Mouse (Mus musculus) heart, embryonic 14.5 days (tissue): ENCODE measurements around the gene Aspscr1. TPM values are rescaled to one million over a fixed set of nuclear protein-coding genes. Genes with fewer than 3 reads are reported as not detected.
"Not testable (repeated sequence)": the region's sequence is repeated elsewhere in the genome, so short reads cannot be mapped to it uniquely, and the experiment has no call there.

ENCODE experiments used
- ATAC-seq: fragments of 200-750 bp; cut with Nextera tagmentation; 2 replicates; pipeline ENCODE4 v1.8.0; 2017; ENCODE audit warnings: low read depth, moderate TSS enrichment; ENCODE audit not compliant: insufficient number of reproducible peaks, insufficient read depth, low FRiP score
- H3K27ac ChIP-seq, 2 experiments: fragments of 200-500 bp in 1 of 2; fragments of 300-500 bp in 1 of 2; sonication (generic) in 1 of 2; replicated peaks in 1 of 2; 2 replicates each; pipeline ENCODE4 v1.5.1; 2012 to 2014; ENCODE audit warnings: low read depth in 2 of 2, low read length in 2 of 2, control low read depth in 1 of 2, mild to moderate bottlenecking in 1 of 2, mixed read lengths in 1 of 2; ENCODE audit not compliant: control insufficient read depth in 1 of 2, insufficient read depth in 1 of 2
- H3K27me3 ChIP-seq: fragments of 300-500 bp; sonication (generic); 2 replicates; pipeline ENCODE4 v1.6.1; 2014; ENCODE audit warnings: mild to moderate bottlenecking, low read length, control low read depth; ENCODE audit not compliant: control insufficient read depth, insufficient read depth
- H3K36me3 ChIP-seq: fragments of 300-500 bp; sonication (generic); 2 replicates; pipeline ENCODE4 v1.6.1; 2014; ENCODE audit warnings: mild to moderate bottlenecking, control low read depth, low read length, mixed read lengths; ENCODE audit not compliant: control insufficient read depth, insufficient read depth
- H3K4me1 ChIP-seq, 2 experiments: fragments of 200-500 bp in 1 of 2; fragments of 300-500 bp in 1 of 2; sonication (generic) in 1 of 2; 2 replicates each; pipeline ENCODE4 v1.6.1; 2012 to 2014; ENCODE audit warnings: low read length in 2 of 2, control low read depth in 1 of 2, mixed read lengths in 1 of 2; ENCODE audit not compliant: control insufficient read depth in 2 of 2, insufficient read depth in 2 of 2
- H3K4me2 ChIP-seq: fragments of 300-500 bp; sonication (generic); 2 replicates; pipeline ENCODE4 v1.6.1; 2014; ENCODE audit warnings: mild to moderate bottlenecking, low read length
- H3K4me3 ChIP-seq, 2 experiments: fragments of 200-500 bp in 1 of 2; fragments of 300-500 bp in 1 of 2; sonication (generic) in 1 of 2; 2 replicates each; pipeline ENCODE4 v1.5.1; 2012 to 2014; ENCODE audit warnings: low read length in 2 of 2, mild to moderate bottlenecking in 2 of 2, control low read depth in 1 of 2, low read depth in 1 of 2, moderate library complexity in 1 of 2; ENCODE audit not compliant: control insufficient read depth in 1 of 2, insufficient read depth in 1 of 2
- H3K9ac ChIP-seq: fragments of 300-500 bp; sonication (generic); 2 replicates; pipeline ENCODE4 v1.6.1; 2014; ENCODE audit warnings: mild to moderate bottlenecking, low read length
- H3K9me3 ChIP-seq: fragments of 300-500 bp; sonication (generic); 2 replicates; pipeline ENCODE4 v1.6.1; 2016; ENCODE audit warnings: low read length, control low read depth; ENCODE audit not compliant: control insufficient read depth
- WGBS: fragments of 180-500 bp; shearing (Covaris S2); extraction: QIAGEN DNeasy Blood & Tissue Kit; methylation state at CpG from one replicate; pipeline ENCODE4 v1.1.7; 2014; 5-methylcytosine and 5-hydroxymethylcytosine counted together
- polyA plus RNA-seq: library from polyadenylated mRNA; unstranded; fragments of >200 nt; fragmentation: Nextera tagmentation; extraction: Ambion mirVana; gene quantifications from 2 replicates; pipeline ENCODE4 v1.2.1, GENCODE M21; 2014

Gene Aspscr1
- polyA plus RNA-seq, 1 experiment from 2014 or later, result 106 TPM

DNA sequence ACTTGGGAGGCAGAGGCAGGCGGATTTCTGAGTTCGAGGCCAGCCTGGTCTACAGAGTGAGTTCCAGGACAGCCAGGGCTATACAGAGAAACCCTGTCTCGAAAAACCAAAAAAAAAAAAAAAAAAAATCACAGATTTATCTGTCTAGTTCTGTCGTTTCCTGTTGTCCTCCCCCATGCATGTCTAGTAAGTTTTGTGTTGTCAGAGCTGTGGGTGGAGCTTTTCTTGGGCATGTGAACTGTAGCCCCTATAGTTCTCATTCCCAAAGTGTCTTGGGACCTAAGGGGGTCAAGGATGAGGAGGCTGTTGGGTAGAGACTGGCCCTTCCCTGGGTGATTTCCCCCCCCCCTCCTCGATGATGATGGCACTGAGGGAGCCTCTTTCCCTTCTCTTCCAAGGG is 3.1 kb downstream of the Aspscr1 start:
- H3K27me3 ChIP-seq, H3K27ac ChIP-seq, H3K4me1 ChIP-seq, H3K4me2 ChIP-seq, H3K9me3 ChIP-seq, H3K4me3 ChIP-seq, H3K9ac ChIP-seq, ATAC-seq: not testable (repeated sequence)
- WGBS, result 75% methylated on average over 3 of the region's 5 CpGs
- H3K36me3 ChIP-seq, result peaks cover 40% of the 10 kb centered on the region

GRCm38 (mm10) chr11:120676951-120677350 is 4.2 kb downstream of the Aspscr1 start:
- Histone ChIP-seq H3K27me3 (no peaks in the 10 kb centered on the region), H3K4me1 (peaks cover 5% of the 10 kb centered on the region in 2 experiments), H3K36me3 (peaks cover 48% of the 10 kb centered on the region), H3K4me2 (no peak overlapping the region), H3K9ac (no peak overlapping the region), H3K9me3 (no peaks in the 10 kb centered on the region), H3K27ac (no peak overlapping the region), H3K4me3 (no peak overlapping the region)
- WGBS, result 79% methylated on average over 4 of the region's 4 CpGs
- no peak for ATAC-seq

DNA sequence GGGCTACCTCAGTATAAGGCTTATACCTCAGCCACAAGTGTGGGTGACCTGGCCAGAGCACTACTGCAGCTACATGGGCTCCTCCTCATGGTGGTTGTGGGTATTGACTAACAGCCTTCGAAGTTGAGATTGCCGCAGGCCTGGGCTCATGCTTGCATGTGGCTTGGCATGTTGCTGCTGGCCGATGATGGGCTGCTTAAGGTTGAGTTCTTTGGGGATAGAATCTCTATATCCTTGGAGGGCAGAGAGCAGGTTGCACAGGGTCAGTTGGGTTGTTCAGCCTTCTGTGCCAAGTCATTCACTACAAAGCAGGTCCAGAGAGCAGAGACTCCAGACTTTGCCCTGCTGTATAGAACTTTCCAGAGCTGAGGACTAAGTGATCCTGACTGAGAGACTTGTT is 7.1 kb downstream of the Aspscr1 start:
- Histone ChIP-seq H3K27me3 (no peaks in the 10 kb centered on the region), H3K4me2 (no peak overlapping the region), H3K4me1 (peaks cover 1 to 3% of the 10 kb centered on the region in 2 experiments; a peak in 2 of 4 replicates), H3K9ac (no peak overlapping the region), H3K9me3 (no peaks in the 10 kb centered on the region), H3K27ac (no peak overlapping the region), H3K36me3 (peaks cover 70% of the 10 kb centered on the region), H3K4me3 (no peak overlapping the region)
- 55% methylated on average over 3 of the region's 3 CpGs for WGBS
- ATAC-seq, result no peak

GRCm38 (mm10) chr11:120682683-120683082 is 9.9 kb downstream of the Aspscr1 start:
- Histone ChIP-seq H3K4me2 (no peak overlapping the region), H3K4me1 (peaks cover 2 to 4% of the 10 kb centered on the region in 2 experiments; a peak in 2 of 4 replicates), H3K4me3 (no peak overlapping the region), H3K9ac (no peak overlapping the region), H3K9me3 (no peaks in the 10 kb centered on the region), H3K27me3 (no peaks in the 10 kb centered on the region), H3K27ac (no peak overlapping the region), H3K36me3 (peaks cover 79% of the 10 kb centered on the region)
- 91% methylated on average over 5 of the region's 5 CpGs for WGBS
- no peak for ATAC-seq

GRCm38 (mm10) chr11:120683536-120683935 is 10.8 kb downstream of the Aspscr1 start:
- no peaks in the 10 kb centered on the region for H3K9me3 ChIP-seq
- ATAC-seq, result no peak
- peaks cover 2 to 4% of the 10 kb centered on the region in 2 experiments; a peak in 2 of 4 replicates for H3K4me1 ChIP-seq
- no peaks in the 10 kb centered on the region for H3K27me3 ChIP-seq
- no peak overlapping the region for H3K9ac ChIP-seq
- H3K27ac ChIP-seq, result no peak overlapping the region
- H3K4me3 ChIP-seq, result no peak overlapping the region
- no peak overlapping the region for H3K4me2 ChIP-seq
- 89% methylated on average over 3 of the region's 3 CpGs for WGBS
- peaks cover 76% of the 10 kb centered on the region for H3K36me3 ChIP-seq

DNA sequence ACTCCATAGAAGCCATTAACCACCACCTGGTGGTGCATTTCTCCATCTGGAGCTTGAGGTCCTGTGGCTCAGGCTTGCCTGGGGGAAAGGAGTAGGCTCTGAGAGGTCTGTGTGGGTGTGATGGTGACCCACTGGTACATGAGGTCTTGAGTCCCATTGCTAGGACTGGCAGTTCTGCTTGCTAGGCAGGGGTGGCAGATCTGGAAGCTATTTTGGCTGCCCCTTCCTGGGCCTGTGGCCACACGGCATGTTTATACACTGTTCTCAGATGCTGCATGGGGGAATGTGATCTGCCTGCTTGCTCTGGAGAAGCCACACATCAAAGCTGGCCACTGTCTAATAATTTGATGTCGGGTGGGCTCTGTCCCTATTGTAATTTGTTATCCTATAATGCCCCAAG is 11.3 kb downstream of the Aspscr1 start:
- H3K27ac ChIP-seq, result no peak overlapping the region
- ATAC-seq, result no peak
- H3K36me3 ChIP-seq, result peaks cover 76% of the 10 kb centered on the region
- no peak overlapping the region for H3K4me2 ChIP-seq
- H3K9me3 ChIP-seq, result no peaks in the 10 kb centered on the region
- no peaks in the 10 kb centered on the region for H3K27me3 ChIP-seq
- H3K4me3 ChIP-seq, result no peak overlapping the region
- WGBS, result 83% methylated on average over 2 of the region's 2 CpGs
- H3K9ac ChIP-seq, result no peak overlapping the region
- peaks cover 2 to 4% of the 10 kb centered on the region in 2 experiments; a peak in 2 of 4 replicates for H3K4me1 ChIP-seq

DNA sequence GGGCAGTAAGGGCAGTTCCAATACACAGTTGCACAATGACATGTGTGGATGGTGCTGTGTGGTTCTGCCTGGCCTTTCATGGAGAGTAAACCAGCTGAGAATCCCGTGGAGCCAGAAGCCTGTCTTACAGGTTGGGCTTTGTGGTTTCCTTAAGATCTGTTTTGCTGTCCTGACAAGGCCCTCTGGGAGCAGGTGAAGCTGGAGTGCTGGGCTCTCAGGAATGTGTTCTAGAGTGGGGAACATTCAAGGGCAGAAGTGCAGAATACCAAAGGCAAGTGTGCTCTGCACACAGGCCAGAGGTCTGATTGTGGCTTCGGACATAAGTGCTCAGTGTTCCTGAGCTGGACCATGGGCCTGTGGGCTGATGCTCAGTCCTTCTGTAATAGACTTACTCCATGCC is 11.9 kb downstream of the Aspscr1 start:
- no peak overlapping the region for H3K4me3 ChIP-seq
- peaks cover 2 to 4% of the 10 kb centered on the region in 2 experiments; a peak in 2 of 4 replicates for H3K4me1 ChIP-seq
- H3K9me3 ChIP-seq, result no peaks in the 10 kb centered on the region
- no peak for ATAC-seq
- 74% methylated on average over 2 of the region's 2 CpGs for WGBS
- H3K9ac ChIP-seq, result no peak overlapping the region
- no peaks in the 10 kb centered on the region for H3K27me3 ChIP-seq
- peaks cover 76% of the 10 kb centered on the region for H3K36me3 ChIP-seq
- no peak overlapping the region for H3K4me2 ChIP-seq
- no peak overlapping the region for H3K27ac ChIP-seq

- WGBS, result 91% methylated on average over 20 of the region's 20 CpGs
- no peaks in the 10 kb centered on the region for H3K9me3 ChIP-seq
- peak overlapping the region in 1 of 2 experiments; percentile 19; a peak in 1 of 4 replicates for H3K27ac ChIP-seq
- peaks cover 65% of the 10 kb centered on the region for H3K36me3 ChIP-seq
- ATAC-seq, result no peak
- peaks cover 2 to 4% of the 10 kb centered on the region in 2 experiments; a peak in 2 of 4 replicates for H3K4me1 ChIP-seq
- no peaks in the 10 kb centered on the region for H3K27me3 ChIP-seq
- H3K9ac ChIP-seq, result no peak overlapping the region
- H3K4me2 ChIP-seq, result no peak overlapping the region
- no peak overlapping the region for H3K4me3 ChIP-seq
These were observed 14.0 kb downstream of the Aspscr1 start for GRCm38 (mm10) chr11:120686650-120687272.
